Mouse (Mus musculus): Measurements from ENCODE around the gene Iffo1.

DNA sequence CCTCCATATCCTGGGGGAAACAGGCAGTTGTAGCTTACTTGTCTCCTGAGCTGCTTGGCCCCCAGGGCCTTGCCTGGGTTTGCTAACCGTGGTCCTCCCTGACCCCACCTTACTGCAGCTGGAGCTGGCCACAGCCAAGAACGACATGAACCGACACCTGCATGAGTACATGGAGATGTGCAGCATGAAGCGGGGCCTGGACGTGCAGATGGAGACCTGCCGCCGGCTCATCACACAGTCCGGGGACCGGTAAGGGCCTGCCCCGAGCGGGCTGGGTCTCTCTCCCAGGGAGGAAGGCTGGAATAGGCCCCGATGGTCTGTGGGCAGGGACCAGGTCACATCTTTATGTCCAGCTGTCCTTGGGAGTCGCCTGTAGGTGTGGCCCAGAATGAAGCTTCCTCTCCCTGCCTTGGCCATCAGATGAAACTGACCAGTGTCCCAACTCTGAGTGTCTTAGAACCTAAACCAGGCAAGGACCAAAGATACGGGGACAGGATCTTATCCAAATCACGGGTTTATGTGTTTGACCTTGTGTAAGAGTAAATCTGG is 14.0 kb downstream of the Iffo1 start:
- TF ChIP-seq CEBPB (IDR thresholded peaks at IDR 0.05; ENCODE audit: low read depth), result no peak
- no peak for TF ChIP-seq USF1 (IDR thresholded peaks at IDR 0.05; ENCODE audit: low read depth)
- no peak for TF ChIP-seq MAX (IDR thresholded peaks at IDR 0.05)
- TF ChIP-seq CTCF (IDR thresholded peaks at IDR 0.05; ENCODE audit: control insufficient read depth, insufficient read depth, insufficient read length), result no peak
- no peak for TF ChIP-seq MYOD1 (IDR thresholded peaks at IDR 0.05; ENCODE audit: control insufficient read depth, insufficient read length, low read depth)
